Mouse (Mus musculus) central nervous system, embryonic 18 days (tissue): ENCODE data around the gene Flnb. TPM values are rescaled to one million over a fixed set of nuclear protein-coding genes. Genes with fewer than 3 reads are reported as not detected.

ENCODE experiments used
- polyA plus RNA-seq: library from polyadenylated mRNA; depleted of rRNA; stranded (reverse); fragments of >200 nt; gene quantifications from 2 replicates; pipeline ENCODE4 v1.2.3, GENCODE M21; 2012; rRNA removed

Flnb gene
- polyA plus RNA-seq: 19.1 and 19.5 TPM in 2 replicates

GRCm38 (mm10) chr14:7817770-7818462 is at the start of gene Flnb:
Gene Flnb (plus strand): TSS chr14:7817957.

GRCm38 (mm10) chr14:7791532-7792159 is 26.1 kb upstream of the Flnb start, which contains the start of gene Gm26661:
Gene Gm26661 (plus strand): TSS chr14:7791587.

GRCm38 (mm10) chr14:7957049-7957448 is 139.3 kb downstream of the Flnb start, which contains the start of gene Gm45521:
Gene Gm45521 (plus strand): TSS chr14:7957288.

GRCm38 (mm10) chr14:7994271-7994767 is 176.6 kb downstream of the Flnb start, which contains the start of gene Dnase1l3:
Gene Dnase1l3 (minus strand): TSS chr14:7994573.

Other genes with a start within 250 kb of the Flnb start
- 6.6 and 7.0 TPM in 2 replicates for gene Gm3558, start 249.4 kb upstream of the Flnb start, polyA plus RNA-seq
- gene Gm10338, start 222.4 kb upstream of the Flnb start, polyA plus RNA-seq: not detected in 2 replicates
- gene Gm10128, start 174.0 kb upstream of the Flnb start, polyA plus RNA-seq: not detected in 2 replicates
- not detected in 2 replicates for gene Gm26661, start 26.4 kb upstream of the Flnb start, polyA plus RNA-seq
- gene Gm45521, start 139.3 kb downstream of the Flnb start, polyA plus RNA-seq: 0.17 and 0.18 TPM in 2 replicates
- gene Dnase1l3, start 176.6 kb downstream of the Flnb start, polyA plus RNA-seq: 0.01 TPM in 1 of 2 replicates, not detected in the other
- gene Abhd6, start 184.9 kb downstream of the Flnb start, polyA plus RNA-seq: 19.2 and 19.8 TPM in 2 replicates